Mouse (Mus musculus): ENCODE measurements around the gene Gm17387. TPM values are rescaled to one million over a fixed set of nuclear protein-coding genes. Genes with fewer than 3 reads are reported as not detected.

Gm17387 gene
- polyA plus RNA-seq, 1 experiment: not detected

- Histone ChIP-seq H3K36me3 (ENCODE audit: control insufficient read depth, insufficient read depth, low read length) (no peaks in the 10 kb centered on the region), H3K4me1 (ENCODE audit: control insufficient read depth, insufficient read depth, low read length) (peaks cover 6% of the 10 kb centered on the region), H3K27me3 (ENCODE audit: control insufficient read depth, insufficient read depth, low read length) (no peaks in the 10 kb centered on the region), H3K4me3 (ENCODE audit: control insufficient read depth, low read depth, low read length) (no peak overlapping the region), H3K27ac (ENCODE audit: control insufficient read depth, insufficient read depth, low read depth, low read length) (no peak overlapping the region)
- no peak for TF ChIP-seq POLR2A (IDR thresholded peaks at IDR 0.05; ENCODE audit: control insufficient read depth, low read depth, low read length)
- no peak for TF ChIP-seq CTCF (IDR thresholded peaks at IDR 0.05; ENCODE audit: control insufficient read depth, insufficient read depth, insufficient replicate concordance, low read depth, low read length)
Measured at GRCm38 (mm10) chr7:140991117-140991689, 37.7 kb upstream of the Gm17387 start.

- Histone ChIP-seq H3K27ac (ENCODE audit: control insufficient read depth, insufficient read depth, low read depth, low read length) (no peak overlapping the region), H3K4me3 (ENCODE audit: control insufficient read depth, low read depth, low read length) (no peak overlapping the region)
- TF ChIP-seq CTCF (IDR thresholded peaks at IDR 0.05; ENCODE audit: control insufficient read depth, insufficient read depth, insufficient replicate concordance, low read depth, low read length) (no peak), POLR2A (IDR thresholded peaks at IDR 0.05; ENCODE audit: control insufficient read depth, low read depth, low read length) (no peak)
Measured at GRCm38 (mm10) chr7:140997817-140998216, 31.1 kb upstream of the Gm17387 start.

GRCm38 (mm10) chr7:140998853-140999700, 29.9 kb upstream of the Gm17387 start:
- no peaks in the 10 kb centered on the region for H3K27me3 ChIP-seq (ENCODE audit: control insufficient read depth, insufficient read depth, low read length)
- H3K27ac ChIP-seq (ENCODE audit: control insufficient read depth, insufficient read depth, low read depth, low read length): no peak overlapping the region
- no peaks in the 10 kb centered on the region for H3K4me1 ChIP-seq (ENCODE audit: control insufficient read depth, insufficient read depth, low read length)
- TF ChIP-seq CTCF (IDR thresholded peaks at IDR 0.05; ENCODE audit: control insufficient read depth, insufficient read depth, insufficient replicate concordance, low read depth, low read length) (no peak), POLR2A (IDR thresholded peaks at IDR 0.05; ENCODE audit: control insufficient read depth, low read depth, low read length) (no peak)
- no peak overlapping the region for H3K4me3 ChIP-seq (ENCODE audit: control insufficient read depth, low read depth, low read length)
- H3K36me3 ChIP-seq (ENCODE audit: control insufficient read depth, insufficient read depth, low read length): no peaks in the 10 kb centered on the region

More at GRCm38 (mm10) chr7:140997817-140998216, 31.1 kb upstream of the Gm17387 start:
- no peaks in the 10 kb centered on the region for H3K4me1 ChIP-seq (ENCODE audit: control insufficient read depth, insufficient read depth, low read length)
- H3K27me3 ChIP-seq (ENCODE audit: control insufficient read depth, insufficient read depth, low read length): no peaks in the 10 kb centered on the region
- H3K36me3 ChIP-seq (ENCODE audit: control insufficient read depth, insufficient read depth, low read length): no peaks in the 10 kb centered on the region

GRCm38 (mm10) chr7:141000881-141001708, 27.8 kb upstream of the Gm17387 start:
- no peaks in the 10 kb centered on the region for H3K36me3 ChIP-seq (ENCODE audit: control insufficient read depth, insufficient read depth, low read length)
- no peaks in the 10 kb centered on the region for H3K27me3 ChIP-seq (ENCODE audit: control insufficient read depth, insufficient read depth, low read length)
- no peak overlapping the region for H3K4me3 ChIP-seq (ENCODE audit: control insufficient read depth, low read depth, low read length)
- TF ChIP-seq POLR2A (IDR thresholded peaks at IDR 0.05; ENCODE audit: control insufficient read depth, low read depth, low read length) (no peak), CTCF (IDR thresholded peaks at IDR 0.05; ENCODE audit: control insufficient read depth, insufficient read depth, insufficient replicate concordance, low read depth, low read length) (no peak)
- no peak overlapping the region for H3K27ac ChIP-seq (ENCODE audit: control insufficient read depth, insufficient read depth, low read depth, low read length)
- H3K4me1 ChIP-seq (ENCODE audit: control insufficient read depth, insufficient read depth, low read length): no peaks in the 10 kb centered on the region

GRCm38 (mm10) chr7:141003248-141004010, 25.5 kb upstream of the Gm17387 start:
- Histone ChIP-seq H3K27me3 (ENCODE audit: control insufficient read depth, insufficient read depth, low read length) (no peaks in the 10 kb centered on the region), H3K4me1 (ENCODE audit: control insufficient read depth, insufficient read depth, low read length) (no peaks in the 10 kb centered on the region; the same call in 1 of the 2 replicates), H3K36me3 (ENCODE audit: control insufficient read depth, insufficient read depth, low read length) (no peaks in the 10 kb centered on the region), H3K4me3 (ENCODE audit: control insufficient read depth, low read depth, low read length) (no peak overlapping the region), H3K27ac (ENCODE audit: control insufficient read depth, insufficient read depth, low read depth, low read length) (no peak overlapping the region)
- no peak for TF ChIP-seq POLR2A (IDR thresholded peaks at IDR 0.05; ENCODE audit: control insufficient read depth, low read depth, low read length)
- no peak for TF ChIP-seq CTCF (IDR thresholded peaks at IDR 0.05; ENCODE audit: control insufficient read depth, insufficient read depth, insufficient replicate concordance, low read depth, low read length)

- no peak for TF ChIP-seq POLR2A (IDR thresholded peaks at IDR 0.05; ENCODE audit: control insufficient read depth, low read depth, low read length)
- no peak for TF ChIP-seq CTCF (IDR thresholded peaks at IDR 0.05; ENCODE audit: control insufficient read depth, insufficient read depth, insufficient replicate concordance, low read depth, low read length)
- no peak overlapping the region for H3K4me3 ChIP-seq (ENCODE audit: control insufficient read depth, low read depth, low read length)
- H3K36me3 ChIP-seq (ENCODE audit: control insufficient read depth, insufficient read depth, low read length): no peaks in the 10 kb centered on the region
- H3K27me3 ChIP-seq (ENCODE audit: control insufficient read depth, insufficient read depth, low read length): no peaks in the 10 kb centered on the region
- peaks cover 5% of the 10 kb centered on the region for H3K4me1 ChIP-seq (ENCODE audit: control insufficient read depth, insufficient read depth, low read length)
- H3K27ac ChIP-seq (ENCODE audit: control insufficient read depth, insufficient read depth, low read depth, low read length): no peak overlapping the region
Measured at GRCm38 (mm10) chr7:141006446-141006845, 22.5 kb upstream of the Gm17387 start.
